Mouse (Mus musculus) heart, embryonic 13.5 days (tissue): ENCODE measurements at regions not wholly inside any gene's neighbourhood (a gene's known extent, or its start where the extent isn't known, plus 50 kb on each side); places are given as distances from the start of the nearest gene placed in this dataset.
A peak's percentile ranks its signal among the peaks of the same experiment; 100 is the strongest.

ENCODE experiments used
- ATAC-seq: fragments of 200-750 bp; cut with Nextera tagmentation; 2 replicates; pipeline ENCODE4 v1.8.0; 2017; ENCODE audit warnings: moderate TSS enrichment; ENCODE audit not compliant: insufficient number of reproducible peaks, low FRiP score, low TSS enrichment; ENCODE audit errors: extremely low read depth
- H3K27ac ChIP-seq: fragments of 300-500 bp; sonication (generic); replicated peaks from 2 replicates; pipeline ENCODE4 v1.5.1; 2015; ENCODE audit warnings: moderate library complexity, mild to moderate bottlenecking, inconsistent platforms
- H3K27me3 ChIP-seq: fragments of 300-500 bp; sonication (generic); replicated peaks from 2 replicates; pipeline ENCODE4 v1.6.1; 2015; ENCODE audit warnings: mild to moderate bottlenecking, inconsistent platforms
- H3K36me3 ChIP-seq: fragments of 300-500 bp; sonication (generic); 2 replicates; pipeline ENCODE4 v1.6.1; 2015; ENCODE audit warnings: mild to moderate bottlenecking, inconsistent platforms
- H3K4me1 ChIP-seq: fragments of 300-500 bp; sonication (generic); 2 replicates; pipeline ENCODE4 v1.6.1; 2015; ENCODE audit warnings: inconsistent platforms
- H3K4me2 ChIP-seq: fragments of 300-500 bp; sonication (generic); 2 replicates; pipeline ENCODE4 v1.6.1; 2015; ENCODE audit warnings: inconsistent platforms, mild to moderate bottlenecking, moderate library complexity
- H3K4me3 ChIP-seq: fragments of 300-500 bp; sonication (generic); 2 replicates; pipeline ENCODE4 v1.5.1; 2015; ENCODE audit warnings: moderate library complexity, mild to moderate bottlenecking, inconsistent platforms
- H3K9ac ChIP-seq: fragments of 300-500 bp; sonication (generic); 2 replicates; pipeline ENCODE4 v1.6.1; 2015; ENCODE audit warnings: inconsistent platforms, mild to moderate bottlenecking, moderate library complexity
- H3K9me3 ChIP-seq: fragments of 300-500 bp; sonication (generic); 2 replicates; pipeline ENCODE4 v1.6.1; 2016; ENCODE audit warnings: inconsistent platforms
- WGBS: fragments of 180-500 bp; shearing (Covaris S2); methylation state at CpG from one replicate; pipeline ENCODE4 v1.1.7; 2015; ENCODE audit warnings: mixed read lengths; 5-methylcytosine and 5-hydroxymethylcytosine counted together

GRCm38 (mm10) chr9:120731952-120732622 lies 160.8 kb downstream of the Rpl14 start:
- Histone ChIP-seq H3K36me3 (no peaks in the 10 kb centered on the region), H3K9ac (no peak overlapping the region), H3K4me1 (peaks cover 46% of the 10 kb centered on the region), H3K4me2 (no peak overlapping the region), H3K9me3 (peaks cover 6% of the 10 kb centered on the region; the same call in 1 of the 2 replicates), H3K4me3 (no peak overlapping the region), H3K27ac (no peak overlapping the region), H3K27me3 (no peaks in the 10 kb centered on the region)
- ATAC-seq, result no peak
- 38% methylated on average over 8 of the region's 8 CpGs for WGBS

- WGBS, result 53% methylated on average over 14 of the region's 14 CpGs
- peaks cover 5% of the 10 kb centered on the region; the same call in 1 of the 2 replicates for H3K9me3 ChIP-seq
- no peaks in the 10 kb centered on the region for H3K27me3 ChIP-seq
- no peaks in the 10 kb centered on the region for H3K36me3 ChIP-seq
- H3K4me3 ChIP-seq, result no peak overlapping the region
- H3K27ac ChIP-seq, result no peak overlapping the region
- peaks cover 53% of the 10 kb centered on the region for H3K4me1 ChIP-seq
- H3K4me2 ChIP-seq, result no peak overlapping the region
- no peak overlapping the region for H3K9ac ChIP-seq
- no peak for ATAC-seq
Observed at GRCm38 (mm10) chr9:120732650-120733293, 161.5 kb downstream of the Rpl14 start.

- Histone ChIP-seq H3K27ac (no peak overlapping the region), H3K4me2 (no peak overlapping the region), H3K9ac (no peak overlapping the region), H3K36me3 (no peaks in the 10 kb centered on the region), H3K9me3 (peaks cover 5% of the 10 kb centered on the region; the same call in 1 of the 2 replicates), H3K4me3 (no peak overlapping the region), H3K4me1 (peaks cover 64% of the 10 kb centered on the region), H3K27me3 (no peaks in the 10 kb centered on the region)
- 45% methylated on average over 11 of the region's 11 CpGs for WGBS
- ATAC-seq, result no peak
Observed at GRCm38 (mm10) chr9:120733681-120734465, 162.6 kb downstream of the Rpl14 start.

- 0 out of 2 replicates have a peak, but pooled peaks cover under 1% of the 10 kb centered on the region for H3K9me3 ChIP-seq
- H3K27me3 ChIP-seq, result no peaks in the 10 kb centered on the region
- WGBS, result 43% methylated on average over 7 of the region's 7 CpGs
- H3K4me3 ChIP-seq, result no peak overlapping the region
- no peak overlapping the region for H3K9ac ChIP-seq
- H3K4me1 ChIP-seq, result peaks cover 77% of the 10 kb centered on the region
- H3K27ac ChIP-seq, result no peak overlapping the region
- H3K36me3 ChIP-seq, result no peaks in the 10 kb centered on the region
- ATAC-seq, result no peak
- H3K4me2 ChIP-seq, result no peak overlapping the region
Observed at GRCm38 (mm10) chr9:120735217-120735616, 164.0 kb downstream of the Rpl14 start.

GRCm38 (mm10) chr9:120737956-120738355 lies 166.7 kb downstream of the Rpl14 start:
- H3K36me3 ChIP-seq, result no peaks in the 10 kb centered on the region
- no peak overlapping the region for H3K9ac ChIP-seq
- peak overlapping the region; percentile 93 for H3K27ac ChIP-seq
- no peaks in the 10 kb centered on the region for H3K9me3 ChIP-seq
- H3K4me2 ChIP-seq, result no peak overlapping the region
- 3% methylated on average over 1 of the region's 1 CpGs for WGBS
- no peak for ATAC-seq
- H3K4me3 ChIP-seq, result no peak overlapping the region
- no peaks in the 10 kb centered on the region for H3K27me3 ChIP-seq
- H3K4me1 ChIP-seq, result peaks cover 71% of the 10 kb centered on the region

GRCm38 (mm10) chr9:120739199-120739952 lies 168.1 kb downstream of the Rpl14 start:
- Histone ChIP-seq H3K4me2 (peak overlapping the region; percentile 22), H3K4me1 (peaks cover 60% of the 10 kb centered on the region), H3K27ac (peak overlapping the region; percentile 93), H3K9ac (peak overlapping the region; percentile 44), H3K4me3 (no peak overlapping the region), H3K27me3 (no peaks in the 10 kb centered on the region), H3K9me3 (no peaks in the 10 kb centered on the region), H3K36me3 (no peaks in the 10 kb centered on the region)
- no peak; the same call in 1 of the 2 replicates for ATAC-seq
- 32% methylated on average over 14 of the region's 14 CpGs for WGBS

GRCm38 (mm10) chr9:120739953-120740524 lies 168.8 kb downstream of the Rpl14 start:
- H3K4me1 ChIP-seq, result peaks cover 54% of the 10 kb centered on the region
- no peak overlapping the region for H3K4me3 ChIP-seq
- no peaks in the 10 kb centered on the region for H3K36me3 ChIP-seq
- H3K4me2 ChIP-seq, result peak overlapping the region; percentile 22; the same call in 1 of the 2 replicates
- H3K27me3 ChIP-seq, result no peaks in the 10 kb centered on the region
- peak overlapping the region; percentile 93 for H3K27ac ChIP-seq
- peak overlapping the region; percentile 44 for H3K9ac ChIP-seq
- H3K9me3 ChIP-seq, result no peaks in the 10 kb centered on the region
- ATAC-seq, result no peak
- WGBS, result 26% methylated on average over 6 of the region's 6 CpGs

- Histone ChIP-seq H3K4me1 (peaks cover 42% of the 10 kb centered on the region), H3K9me3 (no peaks in the 10 kb centered on the region), H3K4me3 (no peak overlapping the region), H3K27me3 (no peaks in the 10 kb centered on the region), H3K27ac (no peak overlapping the region), H3K36me3 (no peaks in the 10 kb centered on the region), H3K4me2 (no peak overlapping the region), H3K9ac (no peak overlapping the region)
- no peak for ATAC-seq
- WGBS, result 72% methylated on average over 2 of the region's 2 CpGs
Observed at GRCm38 (mm10) chr9:120741521-120741920, 170.3 kb downstream of the Rpl14 start.

GRCm38 (mm10) chr9:120743455-120743854 lies 172.2 kb downstream of the Rpl14 start:
- 64% methylated on average over 9 of the region's 9 CpGs for WGBS
- H3K9ac ChIP-seq, result no peak overlapping the region
- H3K27me3 ChIP-seq, result no peaks in the 10 kb centered on the region
- H3K4me2 ChIP-seq, result no peak overlapping the region
- no peak overlapping the region for H3K27ac ChIP-seq
- no peak for ATAC-seq
- no peak overlapping the region for H3K4me3 ChIP-seq
- no peaks in the 10 kb centered on the region for H3K36me3 ChIP-seq
- no peaks in the 10 kb centered on the region for H3K9me3 ChIP-seq
- H3K4me1 ChIP-seq, result peaks cover 31% of the 10 kb centered on the region

- no peak for ATAC-seq
Observed at GRCm38 (mm10) chr9:120745674-120746073, 174.4 kb downstream of the Rpl14 start.

More at GRCm38 (mm10) chr9:120745674-120746073, 174.4 kb downstream of the Rpl14 start:
- 78% methylated on average over 6 of the region's 6 CpGs for WGBS
- H3K4me2 ChIP-seq, result no peak overlapping the region
- no peaks in the 10 kb centered on the region for H3K36me3 ChIP-seq
- no peaks in the 10 kb centered on the region for H3K27me3 ChIP-seq
- no peak overlapping the region for H3K4me3 ChIP-seq
- no peak overlapping the region for H3K27ac ChIP-seq
- H3K9me3 ChIP-seq, result no peaks in the 10 kb centered on the region
- H3K9ac ChIP-seq, result no peak overlapping the region
- peaks cover 10% of the 10 kb centered on the region for H3K4me1 ChIP-seq
